Comparison of ENCODE assay signal across 21 mouse cellular contexts in genomic region chr11:109678291-109678690, GRCm38 (mm10). TPM values are rescaled to one million over a fixed set of nuclear protein-coding genes. Genes with fewer than 3 reads are reported as not detected.
DNase-seq lines count a peak whose midpoint lies in the region; ATAC-seq and TF ChIP-seq lines count a peak whose summit lies in the region.
"Had no signal": no experiment of that assay in that cellular context is flagged by ENCODE, and none has a peak within 500 bp of the region (broad histone marks: within the 10 kb centered on the region; RNA-seq: fewer than 3 reads in every experiment).

No protein-coding gene starts in this region.

- no peak for TF ChIP-seq RAD21 in CH12.LX (IDR thresholded peaks at IDR 0.05; ENCODE audit: low read depth, low read length)

- no peak overlapping the region for H3K4me3 ChIP-seq in heart, embryonic 10.5 days
- no peak overlapping the region for H3K4me3 ChIP-seq in CH12.LX (replicated peaks in 1 of 3; ENCODE audit: low read depth in 2 of 3, low read length in 2 of 3, poor library complexity in 1 of 3)
- H3K4me3 ChIP-seq: embryonic facial prominence, embryonic 10.5 days; forebrain, embryonic 13.5 days; hindbrain, embryonic 10.5 days had no signal

- H3K27me3 ChIP-seq in heart, embryonic 10.5 days (ENCODE audit: insufficient read depth, poor library complexity, severe bottlenecking), result no peaks in the 10 kb centered on the region; the same call in 1 of the 2 replicates
- H3K27me3 ChIP-seq in CH12.LX (replicated peaks), result no peaks in the 10 kb centered on the region
- H3K27me3 ChIP-seq: forebrain, embryonic 13.5 days had no signal

- no peaks in the 10 kb centered on the region for H3K36me3 ChIP-seq in heart, embryonic 10.5 days
- peaks cover 0 to 2% of the 10 kb centered on the region in 2 experiments for H3K36me3 ChIP-seq in CH12.LX (replicated peaks in 1 of 2; ENCODE audit: control insufficient read depth in 1 of 2, insufficient read depth in 1 of 2, low read length in 1 of 2)
- H3K36me3 ChIP-seq: embryonic facial prominence, embryonic 10.5 days; hindbrain, embryonic 10.5 days had no signal

- no peak overlapping the region for H3K27ac ChIP-seq in heart, embryonic 10.5 days
- H3K27ac ChIP-seq in CH12.LX (ENCODE audit: insufficient read depth, low read depth), result no peak overlapping the region
- H3K27ac ChIP-seq: embryonic facial prominence, embryonic 10.5 days; forebrain, embryonic 13.5 days; hindbrain, embryonic 10.5 days; hindbrain, embryonic 14.5 days had no signal

- 65% methylated on average over 12 of the region's 12 CpGs for WGBS in heart, embryonic 10.5 days

- H3K9ac ChIP-seq in CH12.LX (ENCODE audit: insufficient read depth, low read depth), result no peak overlapping the region
- H3K9ac ChIP-seq: forebrain, embryonic 13.5 days; forebrain, postnatal 0 days; hindbrain, embryonic 14.5 days had no signal

- dilution Hi-C loops in CH12.LX (cut with MboI; ENCODE audit: extremely low pct_ligation_motif_present, extremely low pct_unique_long_range_greater_than_20kb, low sequenced_read_pairs), result no loop called here

- TF ChIP-seq CTCF in CH12.LX (conservative IDR thresholded peaks at IDR 0.05 in 1 of 2, IDR thresholded peaks at IDR 0.05 in 1 of 2; ENCODE audit: low read depth in 2 of 2, low read length in 2 of 2), result no peak

- in situ Hi-C loops in CH12.LX (cut with MboI; ENCODE audit: low pct_ligation_motif_present, low pct_unique_long_range_greater_than_20kb, low sequenced_read_pairs), result loop anchor here (25.0 kb wide), 1 partner anchor 584 kb away; the partner anchor contains the start of gene Abca6

- H3K9me3 ChIP-seq in heart, embryonic 10.5 days, result no peaks in the 10 kb centered on the region
- no peaks in the 10 kb centered on the region for H3K9me3 ChIP-seq in CH12.LX (replicated peaks; ENCODE audit: low read length)
- H3K9me3 ChIP-seq: embryonic facial prominence, embryonic 10.5 days; forebrain, embryonic 13.5 days; G1E; hindbrain, embryonic 10.5 days had no signal

- TF ChIP-seq EP300 in CH12.LX (IDR thresholded peaks at IDR 0.05; ENCODE audit: low read length), result no peak

- DNase-seq in heart, embryonic 10.5 days (ENCODE audit: low spot score), result peak; percentile 59
- no peak for DNase-seq in heart, postnatal 25 days (ENCODE audit: low spot score)
- no peak for DNase-seq in CH12.LX (ENCODE audit: extremely low read depth)
- peak; percentile 21 for DNase-seq in naive thymus-derived CD4-positive, alpha-beta T cell, adult 2 months (ENCODE audit: low read depth)
- DNase-seq in cerebellum, adult 18-20 months, result no peak
- no peak for DNase-seq in adrenal gland, adult (ENCODE audit: inconsistent age in 2 of 2, low spot score in 1 of 2)
- DNase-seq: adrenal gland, postnatal 10 days; cerebellum, adult 11 months; cerebellum, adult 9-10 months; cerebellum, postnatal 25 days; forebrain, postnatal 0 days; gastrocnemius, postnatal 25 days; heart, postnatal 10 days had no signal

- H3K4me1 ChIP-seq in heart, embryonic 10.5 days, result peaks cover 21% of the 10 kb centered on the region
- H3K4me1 ChIP-seq in CH12.LX (ENCODE audit: control insufficient read depth in 1 of 2, insufficient read depth in 2 of 2), result peaks cover 2 to 8% of the 10 kb centered on the region in 2 experiments; a peak in 2 of 4 replicates
- H3K4me1 ChIP-seq: embryonic facial prominence, embryonic 10.5 days; forebrain, embryonic 13.5 days; hindbrain, embryonic 10.5 days had no signal

- 0 out of 2 replicates have a peak, but pooled peaks have one; percentile 28 for ATAC-seq in common myeloid progenitor, adult 5-6 weeks (replicated peaks; ENCODE audit: low read depth, poor library complexity, severe bottlenecking)
- ATAC-seq: forebrain, embryonic 13.5 days; forebrain, postnatal 0 days; intestine, embryonic 16.5 days had no signal

- peak overlapping the region; percentile 35 for H3K4me2 ChIP-seq in CH12.LX (ENCODE audit: insufficient read depth, low read depth, poor library complexity, severe bottlenecking)
- H3K4me2 ChIP-seq: forebrain, embryonic 13.5 days; hindbrain, embryonic 14.5 days had no signal

- intact Hi-C loops in heart, postnatal 25 days (cut with DNase I), result no loop called here

- no peaks in the 10 kb centered on the region for H3K79me2 ChIP-seq in CH12.LX (replicated peaks; ENCODE audit: control insufficient read depth, extremely low read depth, insufficient read depth, poor library complexity, severe bottlenecking)

- no peak for TF ChIP-seq POLR2A in CH12.LX (IDR thresholded peaks at IDR 0.05; ENCODE audit: low read depth, low read length)

TF ChIP-seq in CH12.LX, 34 proteins besides CTCF, POLR2A, EP300 and RAD21:
- no peak for TF ChIP-seq NELFE (IDR thresholded peaks at IDR 0.05; ENCODE audit: low read depth, low read length)
- TF ChIP-seq ZNF384 (IDR thresholded peaks at IDR 0.05; ENCODE audit: low read depth, low read length), result 0 out of 2 replicates have a peak, but pooled peaks have one; percentile 32

RNA-seq across cellular contexts. Expression of gene Prkar1a, which starts 29.1 kb away (rescaled TPM):
- 365 and 443 TPM in 2 replicates for polyA plus RNA-seq in heart, embryonic 10.5 days (2016; fragmentation: Nextera tagmentation; extraction: Ambion mirVana)
- 100 to 1,000 TPM; 330 to 341 TPM for total RNA-seq in heart, postnatal 25 days (2021)
- total RNA-seq in CH12.LX (2012; rRNA removed) (89.6 and 93.1 TPM in 2 replicates), CH12.LX (2014; rRNA removed) (104 and 111 TPM in 2 replicates)
- polyA plus RNA-seq in CH12.LX (2012; ENCODE audit: insufficient read length, low read depth), result 203 and 220 TPM in 2 replicates
- 93.1 and 123 TPM in 2 replicates for total RNA-seq in common myeloid progenitor, adult 5-6 weeks (2017)

RNA-seq across cellular contexts. Expression of gene Fam20a, which starts 43.8 kb away (rescaled TPM):
- 0.39 and 2.7 TPM in 2 replicates for polyA plus RNA-seq in heart, embryonic 10.5 days (2016; fragmentation: Nextera tagmentation; extraction: Ambion mirVana)
- total RNA-seq in heart, postnatal 25 days (2021), result 1 to 10 TPM; 4.3 to 4.9 TPM
- 0.08 TPM in 1 of 2 replicates, not detected in the other for total RNA-seq in CH12.LX (2012; rRNA removed)
- total RNA-seq in CH12.LX (2014; rRNA removed), result not detected in 2 replicates
- not detected in 2 replicates for polyA plus RNA-seq in CH12.LX (2012; ENCODE audit: insufficient read length, low read depth)
- total RNA-seq in common myeloid progenitor, adult 5-6 weeks (2017), result not detected in 2 replicates
- total RNA-seq: granulocyte monocyte progenitor cell, adult 5-6 weeks had no signal
- polyA plus RNA-seq: G1E had no signal

Comparison
In these comparisons a context has a peak if more than half of its experiments do, and no peak if none do; other contexts are left out.
1. DNase-seq: peak in heart, embryonic 10.5 days (single experiment) and naive thymus-derived CD4-positive, alpha-beta T cell, adult 2 months (single experiment); none in heart, postnatal 25 days (single experiment), CH12.LX (single experiment), cerebellum, adult 18-20 months (0 of 2) and adrenal gland, adult (0 of 2).